Mouse (Mus musculus) activated CD4-positive, CD25-positive, alpha-beta regulatory T cell, adult 4 months (primary cell): ENCODE results near the gene Bmp10. TPM values are rescaled to one million over a fixed set of nuclear protein-coding genes. Genes with fewer than 3 reads are reported as not detected.
A peak's percentile ranks its signal among the peaks of the same experiment; 100 is the strongest.
"Not testable (repeated sequence)": the region's sequence is repeated elsewhere in the genome, so short reads cannot be mapped to it uniquely, and the experiment has no call there.

Experiments used
- ATAC-seq: one replicate; pipeline ENCODE4 v1.8.0; 2017
- polyA plus RNA-seq, 2 experiments: library from polyadenylated mRNA; unstranded; fragments of 100-300 nt; shearing (Covaris generic); gene quantifications; one replicate each; pipeline ENCODE4 v1.2.1; 2017

The Bmp10 gene
- polyA plus RNA-seq, 2 experiments from 2014 or later, result not detected

GRCm38 (mm10) chr6:87449534-87449933, 20.7 kb downstream of the Bmp10 start:
- no peak for ATAC-seq

GRCm38 (mm10) chr6:87451016-87451415, 22.2 kb downstream of the Bmp10 start:
- ATAC-seq, result no peak

GRCm38 (mm10) chr6:87451771-87452170, 23.0 kb downstream of the Bmp10 start:
- ATAC-seq, result no peak

GRCm38 (mm10) chr6:87455507-87455906, 26.7 kb downstream of the Bmp10 start:
- no peak for ATAC-seq

- ATAC-seq, result no peak
Observed at GRCm38 (mm10) chr6:87466221-87466620, 37.4 kb downstream of the Bmp10 start.

- ATAC-seq, result no peak
Observed at GRCm38 (mm10) chr6:87467373-87467772, 38.6 kb downstream of the Bmp10 start.

- no peak for ATAC-seq
Observed at GRCm38 (mm10) chr6:87468372-87468771, 39.6 kb downstream of the Bmp10 start.

GRCm38 (mm10) chr6:87470098-87470497, 41.3 kb downstream of the Bmp10 start:
- not testable (repeated sequence) for ATAC-seq

GRCm38 (mm10) chr6:87475223-87475622, 46.4 kb downstream of the Bmp10 start:
- no peak for ATAC-seq

GRCm38 (mm10) chr6:87478847-87479246, 50.1 kb downstream of the Bmp10 start:
- no peak for ATAC-seq

GRCm38 (mm10) chr6:87479291-87479999, 50.7 kb downstream of the Bmp10 start:
- peak; percentile 42 for ATAC-seq

- ATAC-seq, result no peak
Observed at GRCm38 (mm10) chr6:87483224-87483899, 54.6 kb downstream of the Bmp10 start.

GRCm38 (mm10) chr6:87483900-87484289, 55.1 kb downstream of the Bmp10 start:
- no peak for ATAC-seq

- no peak for ATAC-seq
Observed at GRCm38 (mm10) chr6:87484806-87485205, 56.0 kb downstream of the Bmp10 start.

Other genes starting within 250 kb of the Bmp10 start
- under 1 TPM in 1 of 2 experiments, not detected in 1; 0.37 TPM for gene Antxr1, start 93.2 kb upstream of the Bmp10 start, polyA plus RNA-seq
- gene Gkn1, start 78.1 kb upstream of the Bmp10 start, polyA plus RNA-seq, result not detected
- not detected for gene Gkn2, start 55.6 kb upstream of the Bmp10 start, polyA plus RNA-seq
- gene Gkn3, start 40.1 kb upstream of the Bmp10 start, polyA plus RNA-seq, result not detected
- gene Arhgap25, start 104.3 kb downstream of the Bmp10 start, polyA plus RNA-seq, result 10 to 100 TPM; 76.6 to 80.0 TPM
- gene Prokr1, start 161.7 kb downstream of the Bmp10 start, polyA plus RNA-seq, result not detected
- gene Aplf, start 243.2 kb downstream of the Bmp10 start, polyA plus RNA-seq, result 1 to 10 TPM; 4.0 to 4.7 TPM